Mouse (Mus musculus) inflammation-experienced regulatory T-cells, adult 16 weeks (primary cell): ENCODE measurements around the gene Kifc3. TPM values are rescaled to one million over a fixed set of nuclear protein-coding genes. Genes with fewer than 3 reads are reported as not detected.

ENCODE experiments used
- polyA plus RNA-seq: library from polyadenylated mRNA; unstranded; fragments of 100-300 nt; shearing (Covaris generic); gene quantifications from one replicate; pipeline ENCODE4 v1.2.1, GENCODE M21; 2017

The Kifc3 gene
- 0.16 TPM for polyA plus RNA-seq

DNA sequence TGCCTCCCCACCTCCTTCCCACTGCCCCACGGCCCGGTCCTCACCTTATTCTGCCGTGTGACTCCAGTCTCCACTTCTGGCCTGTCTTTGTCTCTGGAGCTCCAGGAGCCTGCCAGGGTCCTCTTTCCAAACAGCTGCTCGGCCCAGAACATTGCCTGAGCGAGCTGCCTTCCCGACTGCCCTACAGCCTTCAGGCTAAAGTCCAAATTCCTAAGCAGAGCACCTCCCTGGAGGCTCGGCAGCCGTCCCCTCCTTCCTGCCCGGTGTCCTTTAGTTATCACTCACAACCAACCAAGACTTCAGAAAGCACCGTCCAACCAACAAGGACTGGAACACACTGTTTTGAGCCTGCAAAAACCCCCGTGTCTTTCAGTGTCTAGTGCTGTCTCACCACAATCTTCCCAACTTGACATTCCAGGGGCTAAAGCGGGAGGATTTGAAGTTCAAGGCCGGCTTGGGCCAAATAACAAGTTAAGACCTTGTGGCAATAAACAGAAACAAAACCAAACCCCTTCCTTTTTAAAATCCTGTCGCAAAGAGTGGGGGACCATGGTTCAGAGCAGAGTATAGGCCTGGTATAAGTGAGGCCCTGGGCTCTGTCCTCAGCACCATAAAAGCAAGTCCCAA lies at the start of gene Kifc3:
Gene Kifc3, minus strand, starts transcription at position 164 of the 627 bp plus-strand sequence.

DNA sequence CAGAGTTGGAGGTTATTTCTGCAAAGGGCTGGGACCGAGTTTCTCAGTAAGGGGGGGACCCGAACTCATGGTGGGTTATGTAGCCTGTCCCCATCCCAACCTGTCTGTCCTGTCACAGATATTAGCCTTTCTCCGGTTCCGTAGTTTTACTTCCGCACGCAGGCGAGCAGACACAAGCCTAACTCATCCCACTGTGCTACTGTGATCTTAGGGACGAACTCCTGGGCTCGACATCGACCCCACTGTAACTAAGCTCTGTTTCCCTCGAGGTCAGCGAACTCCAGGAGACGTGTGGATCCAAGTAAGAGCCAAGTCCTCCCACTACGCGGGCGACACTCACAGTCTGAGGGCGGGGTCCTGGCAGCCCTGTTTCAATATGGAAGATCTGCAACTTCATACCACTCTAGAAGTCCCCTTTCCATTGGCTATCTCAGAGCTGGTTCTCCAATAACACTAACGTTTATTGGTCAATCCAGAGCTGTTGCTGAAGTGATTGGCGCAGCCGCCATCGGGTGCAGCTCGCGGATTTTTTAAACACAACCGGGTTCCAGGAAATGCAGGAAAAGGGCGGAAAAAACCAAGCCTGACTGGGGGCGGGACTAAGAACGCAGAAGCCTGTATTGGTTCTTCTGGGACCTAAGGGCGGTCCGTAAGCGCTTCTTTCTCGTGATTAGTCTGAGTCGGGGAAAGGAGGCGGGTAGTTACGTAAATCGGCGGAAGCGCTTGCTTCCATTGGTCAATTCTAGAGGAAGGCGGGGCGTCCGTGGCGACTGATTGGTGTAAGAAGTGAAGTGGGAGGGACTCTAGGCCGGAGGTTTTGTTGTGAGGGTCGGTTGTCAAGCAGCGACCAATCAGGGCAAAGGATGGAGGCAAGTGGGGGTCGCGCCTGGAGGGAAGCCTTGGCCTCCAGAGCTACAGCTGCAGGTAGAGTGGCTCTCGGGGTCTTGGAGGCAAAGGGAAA lies 122.0 kb downstream of the Kifc3 start, which contains the start of gene Katnb1:
Gene Katnb1, plus strand, starts transcription at position 806 of the 961 bp plus-strand sequence.

DNA sequence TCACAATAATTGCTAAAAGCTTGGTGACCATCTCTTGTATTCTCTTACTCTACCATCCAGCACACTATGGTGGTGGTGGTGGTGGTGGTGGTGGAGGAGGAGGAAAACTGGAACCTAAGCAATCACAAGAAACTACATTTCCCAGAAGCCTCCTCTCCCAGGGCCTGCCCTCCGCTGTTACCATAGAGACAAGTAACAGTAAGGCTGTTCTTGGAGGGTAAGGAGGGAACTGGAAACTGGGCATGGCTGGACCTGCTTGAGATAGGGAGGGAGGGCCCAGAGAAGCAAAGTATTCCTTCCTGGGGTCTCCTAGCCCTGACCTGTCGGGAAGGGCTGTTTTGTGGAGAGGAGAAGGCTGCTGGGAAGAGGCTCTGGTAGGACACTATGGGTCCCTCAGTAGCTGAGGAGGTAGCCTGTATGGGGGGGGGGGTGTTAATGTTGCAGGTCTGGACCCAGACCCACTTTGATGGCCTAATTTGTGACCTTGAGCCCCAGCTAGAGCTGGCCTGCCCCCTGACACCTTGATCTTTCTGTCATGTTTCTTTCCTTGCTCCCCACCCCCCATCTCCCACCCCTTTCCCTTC lies 147.6 kb downstream of the Kifc3 start, which contains the start of gene Drc7:
Gene Drc7, plus strand, starts transcription at position 177 of the 584 bp plus-strand sequence.

Other genes starting within 250 kb of the Kifc3 start
- gene Adgrg1, start 228.1 kb downstream of the Kifc3 start, polyA plus RNA-seq: 2.4 TPM
- 0.30 TPM for gene Adgrg3, start 185.1 kb downstream of the Kifc3 start, polyA plus RNA-seq
- not detected for gene Drc7, start 147.7 kb downstream of the Kifc3 start, polyA plus RNA-seq
- 26.7 TPM for gene Katnb1, start 121.6 kb downstream of the Kifc3 start, polyA plus RNA-seq
- not detected for gene Cngb1, start 103.8 kb upstream of the Kifc3 start, polyA plus RNA-seq
- gene Tepp, start 107.8 kb upstream of the Kifc3 start, polyA plus RNA-seq: not detected
- gene Zfp319, start 129.1 kb upstream of the Kifc3 start, polyA plus RNA-seq: 10.1 TPM
- 76.9 TPM for gene Usb1, start 129.5 kb upstream of the Kifc3 start, polyA plus RNA-seq
- 0.79 TPM for gene Mmp15, start 149.5 kb upstream of the Kifc3 start, polyA plus RNA-seq
- 47.1 TPM for gene Cfap20, start 232.1 kb upstream of the Kifc3 start, polyA plus RNA-seq